Mouse (Mus musculus): ENCODE measurements around the gene Ctnna3.
"Not testable (repeated sequence)": the region's sequence is repeated elsewhere in the genome, so short reads cannot be mapped to it uniquely, and the experiment has no call there.

The Ctnna3 gene

GRCm38 (mm10) chr10:63427146-63427545, 2.8 kb upstream of the Ctnna3 start:
- DNase-seq = no peak

- DNase-seq = peak; percentile 49
Observed at GRCm38 (mm10) chr10:63428243-63429022, 1.5 kb upstream of the Ctnna3 start.

GRCm38 (mm10) chr10:63429023-63429340, 916 bp upstream of the Ctnna3 start:
- DNase-seq = no peak

- peak; percentile 99 for DNase-seq
Observed at GRCm38 (mm10) chr10:63429380-63429779, 518 bp upstream of the Ctnna3 start.

GRCm38 (mm10) chr10:63431221-63431736, 1.4 kb downstream of the Ctnna3 start:
- no peak for DNase-seq

GRCm38 (mm10) chr10:63432099-63432498, 2.2 kb downstream of the Ctnna3 start:
- DNase-seq = no peak

GRCm38 (mm10) chr10:63432887-63433286, 3.0 kb downstream of the Ctnna3 start:
- no peak for DNase-seq

GRCm38 (mm10) chr10:63438736-63439262, 8.9 kb downstream of the Ctnna3 start:
- no peak for DNase-seq

GRCm38 (mm10) chr10:63439694-63440228, 9.9 kb downstream of the Ctnna3 start:
- no peak for DNase-seq

GRCm38 (mm10) chr10:63444602-63445387, 14.9 kb downstream of the Ctnna3 start:
- DNase-seq = not testable (repeated sequence)

GRCm38 (mm10) chr10:63453926-63454325, 24.0 kb downstream of the Ctnna3 start:
- no peak for DNase-seq

GRCm38 (mm10) chr10:63455110-63455878, 25.4 kb downstream of the Ctnna3 start:
- no peak for DNase-seq

- DNase-seq = no peak
Observed at GRCm38 (mm10) chr10:63457292-63458128, 27.6 kb downstream of the Ctnna3 start.

GRCm38 (mm10) chr10:63460935-63461334, 31.0 kb downstream of the Ctnna3 start:
- DNase-seq = no peak

GRCm38 (mm10) chr10:63472473-63472872, 42.6 kb downstream of the Ctnna3 start:
- no peak for DNase-seq

- DNase-seq = no peak
Observed at GRCm38 (mm10) chr10:63476167-63476647, 46.3 kb downstream of the Ctnna3 start.

GRCm38 (mm10) chr10:63478946-63479345, 49.0 kb downstream of the Ctnna3 start:
- DNase-seq = no peak

GRCm38 (mm10) chr10:63480066-63480465, 50.2 kb downstream of the Ctnna3 start:
- no peak for DNase-seq

GRCm38 (mm10) chr10:63488346-63488745, 58.4 kb downstream of the Ctnna3 start:
- peak; percentile 72 for DNase-seq

- no peak for DNase-seq
Observed at GRCm38 (mm10) chr10:63523956-63524355, 94.1 kb downstream of the Ctnna3 start.

- DNase-seq = no peak
Observed at GRCm38 (mm10) chr10:63526027-63526426, 96.1 kb downstream of the Ctnna3 start.

GRCm38 (mm10) chr10:63532381-63532780, 102.5 kb downstream of the Ctnna3 start:
- no peak for DNase-seq
